Mouse (Mus musculus) bone marrow macrophage, adult 2 months (primary cell): ENCODE data around the gene Mpv17. TPM values are rescaled to one million over a fixed set of nuclear protein-coding genes. Genes with fewer than 3 reads are reported as not detected.

Experiments used
- H3K27ac ChIP-seq: 2 replicates; pipeline ENCODE4 v1.5.1; 2012; ENCODE audit warnings: low read depth, low read length; ENCODE audit not compliant: insufficient read depth
- H3K4me1 ChIP-seq: 2 replicates; pipeline ENCODE4 v1.6.1; 2012; ENCODE audit warnings: low read length; ENCODE audit not compliant: control insufficient read depth, insufficient read depth
- H3K4me3 ChIP-seq: 2 replicates; pipeline ENCODE4 v1.5.1; 2012; ENCODE audit warnings: mild to moderate bottlenecking, low read length, moderate library complexity; ENCODE audit not compliant: insufficient read depth
- CTCF ChIP-seq: IDR thresholded peaks from 2 replicates; pipeline ENCODE4 v1.5.1; 2012; ENCODE audit warnings: low read depth, mild to moderate bottlenecking, low read length, moderate library complexity
- POLR2A ChIP-seq: IDR thresholded peaks from 2 replicates; pipeline ENCODE4 v1.6.1; 2012; ENCODE audit warnings: mild to moderate bottlenecking, low read depth, low read length, borderline replicate concordance
- polyA plus RNA-seq: library from polyadenylated mRNA; stranded (reverse); fragments of >200 nt; gene quantifications from 2 replicates; pipeline ENCODE4 v1.2.4, GENCODE M21; 2012; ENCODE audit not compliant: missing spikeins, insufficient read depth, insufficient read length

The Mpv17 gene
- polyA plus RNA-seq, 1 experiment, result 75.0 TPM

DNA sequence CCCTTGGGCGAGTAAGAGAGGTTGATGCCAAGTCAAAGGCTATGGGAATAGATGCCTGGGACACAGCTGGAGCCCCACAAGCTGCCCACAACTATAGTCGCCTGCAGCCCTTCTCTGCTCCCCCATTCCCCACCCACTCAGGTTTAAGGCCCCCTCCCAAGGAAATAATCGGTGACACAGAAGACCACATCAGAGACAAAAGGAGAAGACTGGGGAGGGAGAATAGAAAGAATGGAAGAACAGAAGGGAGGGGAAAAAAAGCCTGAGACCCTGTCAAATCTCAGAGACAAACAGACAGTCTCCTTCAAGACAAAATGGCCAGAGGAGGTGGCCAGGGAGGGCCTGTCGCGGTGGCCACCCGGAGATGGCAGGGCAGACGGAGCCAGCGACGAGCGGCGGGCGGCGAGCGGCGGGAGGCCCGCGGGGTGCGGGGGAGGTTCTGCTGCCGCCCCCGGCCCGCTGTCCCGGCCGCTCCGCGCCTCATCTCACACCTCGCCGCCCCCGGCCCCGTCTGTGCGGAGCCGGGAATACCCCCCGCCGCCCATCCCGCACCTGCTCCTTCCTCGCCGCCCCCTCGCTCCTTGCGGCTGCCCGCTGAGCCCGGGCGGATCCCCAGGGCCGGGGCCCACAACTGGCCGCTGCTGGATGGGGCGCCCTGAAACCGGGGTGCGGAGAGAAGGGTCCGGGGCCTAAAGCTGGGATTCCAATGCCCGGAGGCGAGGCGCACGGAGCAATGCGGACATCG, 61.6 kb downstream of the Mpv17 start:
- no peak overlapping the region for H3K4me3 ChIP-seq
- no peak for TF ChIP-seq CTCF
- TF ChIP-seq POLR2A, result no peak
- peaks cover 2% of the 10 kb centered on the region; the same call in 1 of the 2 replicates for H3K4me1 ChIP-seq

More for the DNA sequence above, 61.6 kb downstream of the Mpv17 start:
- no peak overlapping the region for H3K27ac ChIP-seq

Other genes starting within 250 kb of the Mpv17 start
- gene Ost4, start 246.5 kb downstream of the Mpv17 start, polyA plus RNA-seq, result 317 and 358 TPM in 2 replicates
- 29.1 and 37.2 TPM in 2 replicates for gene Emilin1, start 240.8 kb downstream of the Mpv17 start, polyA plus RNA-seq
- 29.8 and 38.9 TPM in 2 replicates for gene Khk, start 232.8 kb downstream of the Mpv17 start, polyA plus RNA-seq
- not detected in 2 replicates for gene Cgref1, start 208.7 kb downstream of the Mpv17 start, polyA plus RNA-seq
- gene Preb, start 193.9 kb downstream of the Mpv17 start, polyA plus RNA-seq, result 131 and 140 TPM in 2 replicates
- gene Tcf23, start 185.6 kb downstream of the Mpv17 start, polyA plus RNA-seq, result not detected in 2 replicates
- 114 and 133 TPM in 2 replicates for gene Atraid, start 105.9 kb downstream of the Mpv17 start, polyA plus RNA-seq
- 5.5 and 7.5 TPM in 2 replicates for gene Slc5a6, start 105.3 kb downstream of the Mpv17 start, polyA plus RNA-seq
- 4.2 and 4.6 TPM in 2 replicates for gene Cad, start 99.5 kb downstream of the Mpv17 start, polyA plus RNA-seq
- not detected in 2 replicates for gene Dnajc5g, start 48.0 kb downstream of the Mpv17 start, polyA plus RNA-seq
- not detected in 2 replicates for gene Slc30a3, start 46.0 kb downstream of the Mpv17 start, polyA plus RNA-seq
- gene Trim54, start 37.5 kb downstream of the Mpv17 start, polyA plus RNA-seq, result not detected in 2 replicates
- not detected in 2 replicates for gene Ucn, start 15.4 kb downstream of the Mpv17 start, polyA plus RNA-seq
- gene Gm29609, start 25.7 kb upstream of the Mpv17 start, polyA plus RNA-seq, result 0.93 and 2.7 TPM in 2 replicates
- gene Gtf3c2, start 25.9 kb upstream of the Mpv17 start, polyA plus RNA-seq, result 80.4 and 90.2 TPM in 2 replicates
- 80.3 and 85.8 TPM in 2 replicates for gene Snx17, start 39.0 kb upstream of the Mpv17 start, polyA plus RNA-seq
- gene Eif2b4, start 39.2 kb upstream of the Mpv17 start, polyA plus RNA-seq, result 28.3 and 28.9 TPM in 2 replicates
- gene Zfp513, start 48.1 kb upstream of the Mpv17 start, polyA plus RNA-seq, result 32.3 and 33.1 TPM in 2 replicates
- 61.2 and 67.7 TPM in 2 replicates for gene Ppm1g, start 66.4 kb upstream of the Mpv17 start, polyA plus RNA-seq
- gene Nrbp1, start 86.6 kb upstream of the Mpv17 start, polyA plus RNA-seq, result 84.1 and 85.8 TPM in 2 replicates
- gene Gm9970, start 87.0 kb upstream of the Mpv17 start, polyA plus RNA-seq, result not detected in 2 replicates
- 4.6 and 8.3 TPM in 2 replicates for gene Krtcap3, start 97.4 kb upstream of the Mpv17 start, polyA plus RNA-seq
- 36.9 and 45.0 TPM in 2 replicates for gene Ift172, start 136.9 kb upstream of the Mpv17 start, polyA plus RNA-seq
- not detected in 2 replicates for gene Fndc4, start 141.8 kb upstream of the Mpv17 start, polyA plus RNA-seq
- gene Gckr, start 143.2 kb upstream of the Mpv17 start, polyA plus RNA-seq, result not detected in 2 replicates